Mouse (Mus musculus): ENCODE results near the gene Acp5. TPM values are rescaled to one million over a fixed set of nuclear protein-coding genes. Genes with fewer than 3 reads are reported as not detected.

Gene Acp5
- polyA plus RNA-seq (2015; fragmentation: Nextera tagmentation; extraction: Ambion mirVana) = 12.9 and 19.0 TPM in 2 replicates

GRCm38 (mm10) chr9:22135644-22136390, at the start of gene Acp5:
TSS of gene Acp5 (minus strand) at chr9:22135711.

GRCm38 (mm10) chr9:22156497-22157245, 21.2 kb upstream of the Acp5 start, which contains the start of gene Pigyl:
TSS of gene Pigyl (plus strand) at chr9:22156846.

GRCm38 (mm10) chr9:22116740-22117426, 18.6 kb downstream of the Acp5 start, which contains the start of gene Elof1:
TSS of gene Elof1 (minus strand) at chr9:22117172.

GRCm38 (mm10) chr9:22098993-22099696, 36.4 kb downstream of the Acp5 start, which contains the start of gene Cnn1:
TSS of gene Cnn1 (plus strand) at chr9:22099216.

GRCm38 (mm10) chr9:22085022-22085834, 50.3 kb downstream of the Acp5 start, which contains the start of gene Ecsit:
TSS of gene Ecsit (minus strand) at chr9:22085438.

Small RNA genes lying within 50 kb of the gene (microRNA-seq; reads per million reads assigned to microRNA genes)
- not detected for gene Mir7084 (ENCODE audit: borderline replicate concordance, insufficient number of aligned reads)

Other genes starting within 250 kb of the Acp5 start
- 29.0 and 42.6 TPM in 2 replicates for gene Rab3d, start 217.5 kb downstream of the Acp5 start, polyA plus RNA-seq (2015; fragmentation: Nextera tagmentation; extraction: Ambion mirVana)
- gene Ccdc159, start 208.2 kb downstream of the Acp5 start, polyA plus RNA-seq (2015; fragmentation: Nextera tagmentation; extraction: Ambion mirVana) = 2.9 and 5.4 TPM in 2 replicates
- gene Tmem205, start 208.2 kb downstream of the Acp5 start, polyA plus RNA-seq (2015; fragmentation: Nextera tagmentation; extraction: Ambion mirVana) = 823 and 878 TPM in 2 replicates
- gene Plppr2, start 198.7 kb downstream of the Acp5 start, polyA plus RNA-seq (2015; fragmentation: Nextera tagmentation; extraction: Ambion mirVana) = 23.0 and 26.2 TPM in 2 replicates
- 4.9 and 7.5 TPM in 2 replicates for gene Swsap1, start 180.0 kb downstream of the Acp5 start, polyA plus RNA-seq (2015; fragmentation: Nextera tagmentation; extraction: Ambion mirVana)
- 4.9 and 11.3 TPM in 2 replicates for gene Epor, start 172.2 kb downstream of the Acp5 start, polyA plus RNA-seq (2015; fragmentation: Nextera tagmentation; extraction: Ambion mirVana)
- 6.7 and 26.1 TPM in 2 replicates for gene Rgl3, start 146.3 kb downstream of the Acp5 start, polyA plus RNA-seq (2015; fragmentation: Nextera tagmentation; extraction: Ambion mirVana)
- gene Ccdc151, start 133.1 kb downstream of the Acp5 start, polyA plus RNA-seq (2015; fragmentation: Nextera tagmentation; extraction: Ambion mirVana) = 0.99 and 2.6 TPM in 2 replicates
- 58.7 and 85.9 TPM in 2 replicates for gene Prkcsh, start 132.9 kb downstream of the Acp5 start, polyA plus RNA-seq (2015; fragmentation: Nextera tagmentation; extraction: Ambion mirVana)
- gene Elavl3, start 83.7 kb downstream of the Acp5 start, polyA plus RNA-seq (2015; fragmentation: Nextera tagmentation; extraction: Ambion mirVana) = 4.7 and 14.8 TPM in 2 replicates
- gene Gm49318, start 64.5 kb downstream of the Acp5 start, polyA plus RNA-seq (2015; fragmentation: Nextera tagmentation; extraction: Ambion mirVana) = not detected in 2 replicates
- gene Zfp653, start 64.3 kb downstream of the Acp5 start, polyA plus RNA-seq (2015; fragmentation: Nextera tagmentation; extraction: Ambion mirVana) = 7.8 and 9.7 TPM in 2 replicates
- 15.2 and 28.5 TPM in 2 replicates for gene Ecsit, start 50.3 kb downstream of the Acp5 start, polyA plus RNA-seq (2015; fragmentation: Nextera tagmentation; extraction: Ambion mirVana)
- gene Cnn1, start 36.5 kb downstream of the Acp5 start, polyA plus RNA-seq (2015; fragmentation: Nextera tagmentation; extraction: Ambion mirVana) = 1.2 and 3.7 TPM in 2 replicates
- gene Elof1, start 18.5 kb downstream of the Acp5 start, polyA plus RNA-seq (2015; fragmentation: Nextera tagmentation; extraction: Ambion mirVana) = 147 and 191 TPM in 2 replicates
- gene Pigyl, start 21.1 kb upstream of the Acp5 start, polyA plus RNA-seq (2015; fragmentation: Nextera tagmentation; extraction: Ambion mirVana) = 193 and 239 TPM in 2 replicates
- gene Zfp872, start 52.4 kb upstream of the Acp5 start, polyA plus RNA-seq (2015; fragmentation: Nextera tagmentation; extraction: Ambion mirVana) = 0.25 and 0.36 TPM in 2 replicates
- gene Zfp809, start 90.0 kb upstream of the Acp5 start, polyA plus RNA-seq (2015; fragmentation: Nextera tagmentation; extraction: Ambion mirVana) = 11.5 and 19.0 TPM in 2 replicates
- 0.99 and 1.3 TPM in 2 replicates for gene Zfp599, start 124.2 kb upstream of the Acp5 start, polyA plus RNA-seq (2015; fragmentation: Nextera tagmentation; extraction: Ambion mirVana)
- gene Zfp810, start 171.9 kb upstream of the Acp5 start, polyA plus RNA-seq (2015; fragmentation: Nextera tagmentation; extraction: Ambion mirVana) = 12.7 and 15.2 TPM in 2 replicates

Data from adrenal gland, postnatal 0 days (tissue).